Mouse (Mus musculus) thymus, postnatal 4 days (tissue): ENCODE data around the gene Ccna2.
"Not testable (repeated sequence)": the region's sequence is repeated elsewhere in the genome, so short reads cannot be mapped to it uniquely, and the experiment has no call there.

ENCODE experiments used
- DNase-seq: peaks from one replicate; pipeline ENCODE4 v3.0.0; 2021

Gene Ccna2

DNA sequence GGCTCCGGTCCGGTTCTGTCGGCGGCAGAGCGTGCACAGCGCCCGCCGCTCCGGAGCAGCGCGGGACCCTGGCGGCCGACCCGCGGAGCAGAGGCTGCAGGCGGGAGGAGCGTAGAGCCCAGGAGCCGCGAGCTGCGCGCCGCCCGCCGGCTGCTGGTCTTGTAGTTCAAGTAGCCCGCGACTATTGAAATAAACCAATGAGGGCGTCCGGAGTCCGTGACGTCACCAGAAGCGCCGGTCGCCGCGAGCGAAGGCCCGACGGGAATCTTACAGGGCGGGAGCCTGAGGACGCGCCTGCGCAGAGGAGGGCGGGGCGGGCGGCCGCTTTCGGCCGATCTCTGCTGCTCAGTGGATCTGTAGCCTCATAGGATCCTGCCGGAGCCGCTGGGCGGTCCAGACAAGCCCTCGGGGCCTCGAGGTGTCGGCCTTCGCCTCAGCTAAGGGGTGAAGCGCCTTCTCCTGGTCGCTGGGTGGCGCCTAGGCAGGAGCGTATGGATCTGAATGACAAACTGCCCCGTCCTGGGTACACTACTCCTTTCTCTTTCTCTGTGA lies at the start of gene Ccna2:
Gene Ccna2, minus strand, starts transcription at position 324 of the 552 bp plus-strand sequence.
- DNase-seq = peak; percentile 98

DNA sequence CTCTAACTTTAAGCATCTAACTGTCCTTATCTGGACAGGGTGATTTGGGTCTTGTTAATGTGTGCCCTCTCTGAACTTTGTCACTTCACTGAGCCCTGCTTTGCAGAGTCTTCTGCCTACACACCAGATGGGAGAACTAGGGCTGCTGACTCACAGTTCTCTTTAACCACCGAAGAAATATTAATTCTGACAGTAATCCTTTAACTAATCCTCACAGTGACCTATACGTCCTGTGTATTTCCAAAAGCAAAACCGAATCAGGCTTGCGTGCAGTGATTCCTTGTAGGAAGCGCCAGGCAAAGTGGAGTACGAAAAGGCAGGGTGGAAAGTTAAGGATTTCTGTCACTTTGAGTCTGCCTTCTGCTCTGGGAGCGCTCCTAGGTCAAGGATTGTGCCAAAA lies 46.2 kb upstream of the Ccna2 start:
- no peak for DNase-seq

- DNase-seq = no peak
Measured at GRCm38 (mm10) chr3:36613908-36614255, 41.9 kb upstream of the Ccna2 start.

GRCm38 (mm10) chr3:36613202-36613907 lies 41.4 kb upstream of the Ccna2 start, which contains the start of gene Bbs7:
Gene Bbs7, minus strand, starts transcription at chr3:36613477.
- DNase-seq = peak; percentile 93

DNA sequence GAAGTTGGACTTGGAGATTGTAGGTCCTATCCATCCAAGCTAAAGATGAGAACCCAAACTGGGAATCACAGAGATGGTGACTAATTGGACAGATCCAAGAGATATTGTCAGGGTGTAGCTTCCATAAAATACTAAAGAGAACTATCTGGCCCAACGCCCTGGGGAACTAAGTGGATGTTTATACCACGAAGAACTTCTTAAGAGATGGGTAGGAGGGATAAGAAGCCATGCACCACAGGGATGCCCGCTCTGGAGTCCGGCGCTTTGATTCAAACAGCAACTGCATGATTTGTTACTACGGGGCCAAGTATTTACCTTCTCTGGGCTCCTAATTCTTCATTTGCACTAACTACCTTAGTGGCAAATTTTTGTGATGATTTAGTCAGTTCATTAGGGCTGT lies 40.7 kb upstream of the Ccna2 start:
- no peak for DNase-seq

DNA sequence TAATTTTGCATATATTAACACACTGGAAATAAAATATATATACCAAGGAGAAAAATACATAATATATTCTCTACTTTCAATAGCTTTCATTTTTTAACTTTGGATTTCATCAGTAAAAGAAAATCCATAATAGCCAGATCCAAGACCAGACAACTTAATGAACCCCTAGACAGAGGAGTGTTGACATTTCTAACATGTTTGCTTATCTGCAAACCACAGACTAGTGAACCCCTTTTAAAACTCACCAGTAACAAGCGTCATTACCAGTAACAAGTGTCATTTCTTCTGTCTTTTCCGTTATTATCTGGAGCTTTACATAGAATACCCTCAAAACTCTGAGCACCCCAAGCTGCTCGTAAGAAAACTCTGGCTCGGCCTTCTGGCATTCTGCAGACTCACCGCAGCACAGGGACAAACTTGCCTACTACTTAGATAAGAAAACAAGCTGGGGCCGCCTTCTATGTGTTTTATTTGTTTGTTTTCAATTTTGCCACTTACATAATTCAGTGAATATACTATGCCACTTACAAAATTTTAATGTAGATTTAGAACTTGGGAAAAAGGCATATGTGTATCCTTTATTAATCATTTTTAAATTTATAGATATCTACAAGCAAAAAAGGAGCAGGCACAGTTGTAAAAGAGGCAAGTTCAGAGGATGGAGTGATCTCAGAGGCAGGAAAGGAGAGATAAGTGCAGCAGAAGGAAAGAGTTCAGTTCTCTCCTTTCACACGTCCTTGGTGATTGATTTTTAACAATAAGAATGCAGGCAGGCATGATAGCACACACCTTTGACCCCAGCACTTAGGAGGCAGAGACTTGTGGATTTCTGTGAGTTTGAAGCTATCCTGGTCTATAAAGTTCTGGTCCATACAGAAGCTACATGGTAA lies 34.2 kb upstream of the Ccna2 start:
- DNase-seq = no peak

DNA sequence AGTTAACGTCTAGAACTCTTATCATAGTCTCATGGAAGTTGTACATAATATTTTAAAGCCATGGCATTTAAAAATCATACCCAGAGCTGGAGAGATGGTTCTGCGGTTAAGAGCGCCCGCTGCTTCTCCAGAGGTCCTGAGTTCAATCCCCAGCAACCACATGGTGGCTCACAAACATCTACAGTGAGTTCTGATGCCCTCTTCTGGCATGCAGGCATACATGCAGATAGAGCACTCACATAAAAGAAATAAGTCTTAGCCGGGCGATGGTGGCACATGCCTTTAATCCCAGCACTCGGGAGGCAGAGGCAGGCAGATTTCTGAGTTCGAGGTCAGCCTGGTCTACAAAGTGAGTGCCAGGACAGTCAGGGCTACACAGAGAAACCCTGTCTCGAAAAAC lies 27.8 kb upstream of the Ccna2 start:
- DNase-seq = not testable (repeated sequence)

GRCm38 (mm10) chr3:36598811-36599210 lies 26.9 kb upstream of the Ccna2 start:
- DNase-seq = no peak

DNA sequence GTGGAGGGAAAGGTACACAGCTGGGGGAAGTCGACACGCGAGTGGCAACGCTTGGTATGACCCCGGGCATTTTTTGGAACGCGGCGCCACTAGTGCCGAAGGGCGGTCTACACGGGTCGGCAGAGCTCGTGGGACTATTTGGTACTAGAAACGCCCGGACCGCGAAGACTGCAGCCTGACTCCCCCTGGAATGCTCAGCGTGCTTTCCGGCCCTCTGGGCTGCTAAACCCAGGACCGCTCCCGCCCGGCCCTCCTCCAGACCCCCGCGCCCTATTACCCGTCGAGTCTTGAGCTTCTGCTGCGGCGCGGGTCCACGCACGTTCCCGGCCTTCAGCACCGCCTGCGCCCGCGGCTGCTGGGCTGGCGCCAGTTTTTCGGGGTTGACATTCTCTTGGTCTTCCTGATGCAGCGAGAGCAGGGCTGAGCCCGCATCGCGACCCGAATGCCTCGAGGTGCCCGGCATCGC lies 556 bp downstream of the Ccna2 start:
- DNase-seq = no peak

DNA sequence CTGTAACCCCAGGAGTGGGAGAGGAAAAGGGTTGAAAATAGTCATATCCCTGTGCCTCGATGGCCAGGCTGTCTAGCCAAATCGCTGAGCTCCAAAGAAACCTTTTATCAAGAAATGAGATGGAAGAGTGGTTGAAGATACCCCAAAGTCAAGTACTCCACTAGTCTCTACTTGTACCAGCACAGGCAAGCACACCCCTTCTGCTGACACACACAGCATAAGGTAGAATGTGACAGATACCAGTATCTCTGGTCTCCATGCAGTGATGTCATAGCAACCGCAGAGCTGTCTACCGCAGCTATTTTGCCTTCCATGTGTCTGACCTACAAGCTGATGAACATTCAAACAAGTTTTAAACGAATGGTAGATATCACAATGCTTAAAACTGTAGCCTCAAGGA lies 2.1 kb downstream of the Ccna2 start:
- no peak for DNase-seq

- DNase-seq = no peak
Measured at GRCm38 (mm10) chr3:36563666-36564065, 8.3 kb downstream of the Ccna2 start.

DNA sequence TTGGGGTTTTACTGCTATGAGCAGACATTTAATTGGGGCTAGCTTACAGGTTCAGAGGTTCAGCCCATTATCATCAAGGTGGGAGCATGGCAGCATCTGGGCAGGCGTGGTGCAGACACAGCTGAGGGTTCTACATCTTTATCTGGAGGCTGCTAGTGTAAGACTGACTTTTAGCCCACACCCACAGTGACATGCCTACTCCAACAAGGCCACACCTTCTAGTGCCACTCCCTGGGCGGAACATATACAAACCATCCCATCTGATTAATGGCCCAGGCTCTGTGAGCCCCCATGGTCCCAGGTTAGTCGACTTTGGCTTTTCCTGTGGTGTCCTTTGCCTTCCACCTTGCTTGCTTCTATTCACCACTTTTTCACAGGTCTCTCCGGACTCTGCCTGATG lies 12.3 kb downstream of the Ccna2 start:
- no peak for DNase-seq

DNA sequence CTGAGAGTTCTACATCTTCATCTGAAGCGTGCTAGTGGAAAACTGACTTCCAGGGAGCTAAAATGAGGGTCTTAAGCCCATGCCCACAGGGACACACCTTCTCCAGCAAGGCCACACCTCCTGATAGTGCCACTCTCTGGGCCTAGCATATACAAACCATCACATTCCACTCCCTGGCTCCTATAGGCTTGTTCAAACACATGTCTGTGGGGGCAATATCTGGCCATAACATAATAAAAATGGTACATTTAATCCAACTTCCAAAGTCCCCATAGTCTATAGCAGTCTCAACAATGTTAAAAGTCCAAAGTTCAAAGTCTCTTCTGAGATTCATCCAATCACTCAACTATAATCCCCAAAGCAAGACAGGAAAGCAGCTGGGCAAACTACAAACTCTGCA lies 14.3 kb downstream of the Ccna2 start:
- no peak for DNase-seq

DNA sequence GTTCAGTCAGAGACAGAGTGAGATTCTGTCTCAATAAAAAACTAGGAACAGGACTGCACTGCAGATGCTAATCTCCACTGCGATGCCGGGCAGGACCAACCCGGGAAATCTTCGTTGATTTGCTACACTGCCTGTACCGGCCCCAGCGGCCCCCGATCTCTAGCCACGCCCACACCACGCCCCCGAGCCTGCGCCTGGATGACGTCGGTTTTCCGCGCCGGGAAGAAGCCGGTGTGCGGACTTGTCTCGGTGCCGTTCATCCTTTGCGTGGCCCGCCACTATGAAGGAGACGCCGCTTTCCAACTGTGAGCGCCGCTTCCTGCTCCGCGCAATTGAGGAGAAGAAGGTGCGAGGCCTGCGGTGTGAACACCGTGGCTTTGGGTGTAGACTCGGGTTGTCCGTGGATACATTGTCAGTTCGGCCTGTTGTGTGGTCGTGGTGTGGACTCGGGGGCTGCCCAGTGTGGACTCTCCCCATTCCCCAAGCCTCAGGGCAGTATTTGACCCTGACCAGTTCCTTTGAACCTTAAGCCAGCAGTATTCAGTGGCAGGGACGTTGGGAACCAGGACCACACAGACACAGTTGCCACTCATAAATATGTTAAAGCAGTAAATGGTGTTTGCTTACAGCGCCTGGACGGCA lies 19.4 kb downstream of the Ccna2 start, which contains the start of gene Exosc9:
Gene Exosc9, plus strand, starts transcription at position 201 of the 642 bp plus-strand sequence.
- peak; percentile 98 for DNase-seq

- peak; percentile 27 for DNase-seq
Measured at GRCm38 (mm10) chr3:36551851-36552384, 20.0 kb downstream of the Ccna2 start.

GRCm38 (mm10) chr3:36551343-36551742 lies 20.6 kb downstream of the Ccna2 start:
- no peak for DNase-seq

- DNase-seq = no peak
Measured at GRCm38 (mm10) chr3:36544961-36545360, 27.0 kb downstream of the Ccna2 start.

DNA sequence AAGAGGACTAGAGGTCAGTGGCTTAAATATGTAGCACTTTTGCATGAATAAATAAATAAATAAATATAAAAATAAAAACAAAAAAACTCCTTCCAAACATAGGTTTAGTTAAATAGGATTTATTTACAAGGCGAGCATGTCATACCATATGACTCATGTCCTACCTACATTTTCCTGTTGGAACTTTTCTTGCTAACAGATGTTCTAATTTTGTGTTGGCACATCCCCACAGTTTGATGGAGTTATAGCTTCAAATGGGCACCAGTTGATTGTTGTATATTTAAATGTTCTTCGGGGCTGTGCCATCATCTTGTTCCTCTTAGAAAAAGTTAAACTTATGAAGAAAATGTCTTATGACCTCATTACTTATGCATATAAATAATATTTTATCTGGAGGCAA lies 30.6 kb downstream of the Ccna2 start:
- DNase-seq = no peak

DNA sequence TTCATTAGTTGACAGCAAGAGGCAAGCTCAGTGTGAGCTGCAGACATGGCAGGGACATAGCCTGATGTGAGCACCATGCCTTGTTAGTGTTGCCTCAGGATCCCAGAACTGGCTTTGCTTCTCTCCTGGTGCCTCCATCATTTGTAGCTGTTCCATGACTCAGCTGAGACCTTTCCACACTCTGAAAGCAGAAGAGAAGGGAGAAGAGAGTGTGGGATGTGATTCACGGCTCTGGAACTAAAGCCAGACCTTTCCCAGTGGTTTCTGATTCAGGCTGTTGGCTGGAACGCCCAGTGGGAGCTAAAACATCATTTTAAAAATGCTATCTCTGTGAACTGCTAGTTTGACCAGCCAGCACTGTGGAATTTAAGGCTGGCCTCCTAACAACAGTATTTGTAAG lies 31.2 kb downstream of the Ccna2 start:
- no peak for DNase-seq

DNA sequence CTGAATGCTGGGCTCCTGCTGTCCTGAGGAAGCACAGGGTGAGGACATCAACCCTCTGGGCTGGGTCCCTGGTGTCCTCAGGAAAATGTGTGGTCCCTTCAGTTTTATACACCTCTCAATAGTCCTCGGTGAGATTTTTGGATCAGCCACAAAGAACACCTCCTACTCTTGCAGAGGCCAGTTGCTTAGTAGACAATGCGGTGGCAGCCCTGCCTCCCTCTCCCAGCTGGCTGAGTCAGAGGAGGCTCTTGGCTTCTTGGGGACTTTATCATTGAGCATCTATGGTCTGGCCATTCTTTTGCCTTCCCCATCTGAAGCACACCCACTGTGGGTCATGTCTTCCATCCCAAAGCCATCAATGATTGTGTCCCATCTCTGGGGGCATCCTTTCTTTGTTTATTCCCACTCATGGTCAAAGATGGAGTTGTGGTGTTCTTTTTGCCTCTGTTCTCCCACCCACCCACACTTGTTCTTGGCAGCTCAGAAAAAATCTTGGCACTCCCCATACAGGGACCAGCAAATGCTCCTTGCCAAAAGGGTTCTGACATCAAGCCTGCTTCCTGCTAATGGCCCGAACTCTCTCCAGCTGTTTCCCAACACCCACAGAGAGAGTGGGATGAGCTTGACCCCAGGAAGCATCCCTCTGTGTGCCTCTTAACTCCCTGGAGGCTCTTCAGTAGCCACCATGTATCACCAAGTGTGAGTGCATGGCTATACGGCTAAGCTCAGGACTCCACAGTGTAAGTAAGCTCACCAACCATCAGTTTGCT lies 34.1 kb downstream of the Ccna2 start:
- DNase-seq = no peak

DNA sequence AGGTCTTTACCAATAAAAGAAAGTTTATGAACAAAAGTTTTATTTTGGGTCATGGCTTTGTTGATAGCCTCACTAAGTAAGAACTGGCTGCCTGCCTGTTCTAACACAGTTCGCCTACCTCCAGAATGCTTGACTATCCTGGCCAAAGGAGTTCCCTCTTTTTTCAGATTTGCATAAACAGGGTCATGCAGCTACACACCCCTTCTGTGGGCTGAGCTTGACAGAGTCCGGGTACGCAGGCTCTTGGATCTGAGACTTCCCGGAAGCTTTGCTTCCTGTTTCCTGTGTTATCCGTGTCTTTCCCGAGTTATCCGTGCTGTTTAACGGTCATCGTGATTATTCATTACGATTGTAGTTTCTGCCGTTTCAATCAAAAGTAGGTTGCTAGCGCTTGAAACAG lies 35.9 kb downstream of the Ccna2 start:
- no peak for DNase-seq

GRCm38 (mm10) chr3:36533201-36533672 lies 38.7 kb downstream of the Ccna2 start:
- DNase-seq = no peak
